Mouse (Mus musculus) midbrain, embryonic 10.5 days (tissue): ENCODE measurements around the gene Tmem144. TPM values are rescaled to one million over a fixed set of nuclear protein-coding genes. Genes with fewer than 3 reads are reported as not detected.

ENCODE experiments used
- DNase-seq: peaks from one replicate; pipeline ENCODE4 v3.0.0-alpha.2; 2017; ENCODE audit warnings: low spot score
- H3K27ac ChIP-seq: fragments of 300-500 bp; sonication (generic); replicated peaks from 2 replicates; pipeline ENCODE4 v1.5.1; 2016; ENCODE audit warnings: mild to moderate bottlenecking
- H3K27me3 ChIP-seq: fragments of 300-500 bp; sonication (generic); 2 replicates; pipeline ENCODE4 v1.6.1; 2016; ENCODE audit warnings: low read depth, mild to moderate bottlenecking; ENCODE audit not compliant: poor library complexity, severe bottlenecking
- H3K36me3 ChIP-seq: fragments of 300-500 bp; sonication (generic); 2 replicates; pipeline ENCODE4 v1.6.1; 2016; ENCODE audit warnings: mild to moderate bottlenecking, moderate library complexity
- H3K4me1 ChIP-seq: fragments of 300-500 bp; sonication (generic); 2 replicates; pipeline ENCODE4 v1.6.1; 2016
- H3K4me3 ChIP-seq: fragments of 300-500 bp; sonication (generic); 2 replicates; pipeline ENCODE4 v1.5.1; 2016; ENCODE audit warnings: mild to moderate bottlenecking, moderate library complexity
- H3K9me3 ChIP-seq: fragments of 300-500 bp; sonication (generic); replicated peaks from 2 replicates; pipeline ENCODE4 v1.6.1; 2016; ENCODE audit warnings: mild to moderate bottlenecking
- WGBS: fragments of 180-500 bp; shearing (Covaris S2); methylation state at CpG from one replicate; pipeline ENCODE4 v1.1.7; 2016; 5-methylcytosine and 5-hydroxymethylcytosine counted together
- polyA plus RNA-seq: library from polyadenylated mRNA; unstranded; fragments of >200 nt; fragmentation: Nextera tagmentation; extraction: Ambion mirVana; gene quantifications from 2 replicates; pipeline ENCODE4 v1.2.1, GENCODE M21; 2016

Tmem144 gene
- 2.6 and 2.7 TPM in 2 replicates for polyA plus RNA-seq

GRCm38 (mm10) chr3:79852654-79853166 lies at the start of gene Tmem144:
Gene Tmem144, minus strand, starts transcription at chr3:79852773.
- H3K4me1 ChIP-seq = peaks cover 10% of the 10 kb centered on the region
- H3K27ac ChIP-seq = no peak within 1 kb of the TSS
- H3K36me3 ChIP-seq = no peaks in the 10 kb centered on the region
- no peak within 1 kb of the TSS for H3K4me3 ChIP-seq
- DNase-seq = peak; percentile 52
- H3K27me3 ChIP-seq = peaks cover 25% of the 10 kb centered on the region
- 28% methylated on average over 8 of the region's 8 CpGs for WGBS
- H3K9me3 ChIP-seq = no peaks in the 10 kb centered on the region

DNA sequence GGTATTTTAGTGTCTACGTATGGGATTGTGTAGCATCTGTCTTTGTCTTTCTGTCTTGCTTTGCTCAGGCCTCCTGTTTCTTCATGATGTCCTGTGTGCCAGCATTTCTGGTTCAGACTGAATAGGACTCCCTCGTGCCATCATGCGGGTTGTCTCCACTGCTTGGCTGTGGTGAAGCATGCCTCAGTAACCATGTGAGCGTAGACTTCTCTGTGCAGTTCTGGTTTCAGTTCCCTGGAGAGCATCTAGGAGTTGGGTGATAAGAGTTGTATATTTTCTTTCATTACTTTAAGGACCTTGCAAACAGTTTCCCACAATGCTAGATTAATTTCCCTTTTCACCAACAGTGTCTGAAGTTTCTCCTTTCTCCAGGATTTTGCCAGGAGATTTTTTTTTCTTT lies 49.2 kb upstream of the Tmem144 start:
- H3K9me3 ChIP-seq = no peaks in the 10 kb centered on the region
- no peaks in the 10 kb centered on the region for H3K4me1 ChIP-seq
- no peak overlapping the region for H3K4me3 ChIP-seq
- DNase-seq = no peak
- WGBS = 96% methylated on average over 4 of the region's 4 CpGs
- no peaks in the 10 kb centered on the region for H3K27me3 ChIP-seq
- no peak overlapping the region for H3K27ac ChIP-seq
- H3K36me3 ChIP-seq = no peaks in the 10 kb centered on the region

DNA sequence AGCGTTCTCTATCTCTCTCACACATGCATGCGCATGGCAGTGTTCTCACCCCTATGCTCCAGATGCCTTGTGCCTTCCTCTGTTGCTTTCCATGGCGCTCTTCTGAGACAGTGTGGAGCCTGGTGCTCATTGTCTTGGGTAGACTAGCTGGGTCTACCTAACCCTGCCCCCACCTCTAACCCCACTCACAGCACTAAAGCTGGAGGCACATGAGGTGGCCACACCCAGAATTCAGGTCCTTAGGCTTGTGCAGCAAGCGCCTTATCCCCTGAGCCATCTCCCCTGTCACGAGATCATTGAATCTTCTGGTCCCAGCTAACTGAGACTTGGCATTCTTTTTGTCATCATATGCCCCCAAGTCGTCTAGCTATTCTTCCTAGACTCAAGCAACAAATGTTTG lies 48.7 kb upstream of the Tmem144 start:
- H3K9me3 ChIP-seq = no peaks in the 10 kb centered on the region
- no peak overlapping the region for H3K4me3 ChIP-seq
- H3K27me3 ChIP-seq = no peaks in the 10 kb centered on the region
- no peaks in the 10 kb centered on the region for H3K4me1 ChIP-seq
- no peaks in the 10 kb centered on the region for H3K36me3 ChIP-seq
- H3K27ac ChIP-seq = no peak overlapping the region
- WGBS = 86% methylated on average over 6 of the region's 6 CpGs
- no peak for DNase-seq

DNA sequence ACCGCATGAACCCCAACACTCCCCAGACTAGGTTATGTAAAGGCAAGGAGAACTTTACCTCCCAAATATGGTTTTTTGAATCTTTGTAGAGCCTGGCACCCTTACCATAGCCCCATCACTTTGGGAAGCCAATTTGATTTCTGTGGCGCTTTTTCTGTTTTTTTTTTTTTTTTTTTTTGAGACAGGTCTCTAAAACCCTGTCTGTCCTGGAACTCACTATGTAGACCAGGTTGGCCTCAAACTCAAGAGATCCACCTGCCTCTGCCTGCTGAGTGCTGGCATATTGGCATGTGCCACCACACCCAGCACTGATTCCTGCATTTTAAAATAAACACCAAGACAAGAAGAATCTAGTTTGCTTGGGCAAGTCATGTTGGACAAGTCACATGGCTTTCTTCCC lies 47.9 kb upstream of the Tmem144 start:
- WGBS = 98% methylated on average over 2 of the region's 2 CpGs
- no peaks in the 10 kb centered on the region for H3K4me1 ChIP-seq
- H3K27me3 ChIP-seq = no peaks in the 10 kb centered on the region
- no peak overlapping the region for H3K4me3 ChIP-seq
- no peak for DNase-seq
- H3K27ac ChIP-seq = no peak overlapping the region
- H3K9me3 ChIP-seq = no peaks in the 10 kb centered on the region
- no peaks in the 10 kb centered on the region for H3K36me3 ChIP-seq

DNA sequence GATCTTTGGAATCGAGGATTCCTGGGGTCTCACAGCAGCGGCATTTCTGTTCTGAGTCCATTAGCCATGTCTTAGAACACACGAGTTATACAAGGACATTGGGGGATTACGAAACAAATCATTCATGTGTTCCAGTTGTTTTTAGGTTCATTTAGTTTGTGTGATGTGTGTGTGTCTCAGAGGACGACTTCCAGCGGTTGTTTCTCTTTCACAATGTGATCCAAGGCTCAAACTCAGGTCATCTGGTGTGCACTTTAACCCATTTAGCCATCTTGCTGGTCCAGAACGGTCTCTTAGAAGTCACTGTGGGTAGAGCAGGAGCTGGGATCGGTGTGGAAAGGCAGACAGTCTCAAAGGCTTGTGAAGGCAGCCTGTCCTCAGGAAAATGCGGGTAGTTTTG lies 47.3 kb upstream of the Tmem144 start:
- DNase-seq = no peak
- no peak overlapping the region for H3K4me3 ChIP-seq
- no peaks in the 10 kb centered on the region for H3K9me3 ChIP-seq
- WGBS = 89% methylated on average over 9 of the region's 9 CpGs
- H3K36me3 ChIP-seq = no peaks in the 10 kb centered on the region
- H3K27ac ChIP-seq = no peak overlapping the region
- H3K4me1 ChIP-seq = no peaks in the 10 kb centered on the region
- no peaks in the 10 kb centered on the region for H3K27me3 ChIP-seq

GRCm38 (mm10) chr3:79898514-79898913 lies 45.9 kb upstream of the Tmem144 start:
- no peaks in the 10 kb centered on the region for H3K27me3 ChIP-seq
- DNase-seq = no peak
- no peaks in the 10 kb centered on the region for H3K36me3 ChIP-seq
- no peak overlapping the region for H3K4me3 ChIP-seq
- no peaks in the 10 kb centered on the region for H3K9me3 ChIP-seq
- no peak overlapping the region for H3K27ac ChIP-seq
- H3K4me1 ChIP-seq = no peaks in the 10 kb centered on the region

DNA sequence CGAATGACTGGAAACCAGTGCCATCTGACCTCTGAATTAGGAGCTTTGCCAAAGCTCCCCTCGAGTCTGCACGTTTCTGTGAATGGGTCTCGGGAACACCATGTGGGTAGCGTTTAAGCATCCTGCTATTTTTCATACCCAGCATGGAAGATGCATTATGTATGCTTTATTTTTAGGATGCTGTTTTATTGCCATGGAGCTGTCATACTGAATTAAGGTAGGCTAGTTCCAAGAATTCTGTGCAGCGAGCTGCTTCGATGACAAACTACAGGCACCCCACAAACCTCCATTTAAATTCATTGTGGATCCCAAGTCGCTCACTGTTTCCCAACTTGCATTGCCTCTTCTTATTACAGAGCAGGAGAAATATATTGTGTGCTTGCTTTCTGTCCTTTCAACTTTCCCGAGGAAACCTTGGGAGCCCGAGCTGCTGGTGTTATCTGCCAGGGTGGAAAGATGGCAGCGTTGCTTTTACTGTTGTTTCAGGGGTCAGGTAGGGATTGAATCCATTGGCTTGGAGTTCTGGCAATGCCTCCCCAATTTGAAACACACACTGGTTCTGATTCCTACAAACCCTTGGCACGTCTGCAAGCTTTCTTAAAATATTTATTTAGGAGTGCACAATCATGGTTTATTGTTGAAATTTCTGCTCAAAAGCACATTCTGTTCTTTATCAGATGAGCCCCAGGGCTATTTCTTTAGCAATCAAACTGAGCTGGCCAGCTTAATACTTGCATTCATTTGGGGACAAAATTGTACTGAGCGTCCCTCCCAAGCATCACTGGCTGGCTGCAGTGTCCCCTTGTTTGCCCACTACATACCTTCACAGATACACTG lies 45.2 kb upstream of the Tmem144 start:
- no peaks in the 10 kb centered on the region for H3K36me3 ChIP-seq
- H3K27me3 ChIP-seq = no peaks in the 10 kb centered on the region
- H3K27ac ChIP-seq = no peak overlapping the region
- no peaks in the 10 kb centered on the region for H3K4me1 ChIP-seq
- no peaks in the 10 kb centered on the region for H3K9me3 ChIP-seq
- DNase-seq = no peak
- WGBS = 86% methylated on average over 13 of the region's 13 CpGs
- no peak overlapping the region for H3K4me3 ChIP-seq

DNA sequence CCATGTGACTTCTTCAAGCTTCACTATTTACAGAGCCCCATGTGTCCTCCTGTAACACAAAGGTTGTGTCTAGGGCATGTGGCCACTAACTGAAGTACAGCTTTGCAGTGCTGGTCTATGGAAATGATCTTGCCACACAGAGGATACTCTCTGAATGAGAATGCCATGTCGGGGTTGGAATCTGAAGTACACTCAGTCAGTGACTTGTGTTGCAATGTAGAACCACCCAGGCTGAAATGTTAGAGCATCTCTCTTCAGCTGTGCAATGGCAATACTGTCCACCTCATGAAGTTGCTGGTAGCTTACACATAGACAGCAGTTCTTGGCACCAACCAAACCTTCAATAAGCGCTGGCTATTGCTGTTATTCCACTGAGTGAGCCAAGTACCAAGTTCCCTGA lies 35.4 kb upstream of the Tmem144 start:
- Histone ChIP-seq H3K4me1 (peaks cover 13% of the 10 kb centered on the region), H3K27ac (no peak overlapping the region), H3K9me3 (no peaks in the 10 kb centered on the region), H3K36me3 (no peaks in the 10 kb centered on the region), H3K4me3 (no peak overlapping the region), H3K27me3 (no peaks in the 10 kb centered on the region)
- WGBS = 81% methylated on average over 2 of the region's 2 CpGs
- DNase-seq = no peak

DNA sequence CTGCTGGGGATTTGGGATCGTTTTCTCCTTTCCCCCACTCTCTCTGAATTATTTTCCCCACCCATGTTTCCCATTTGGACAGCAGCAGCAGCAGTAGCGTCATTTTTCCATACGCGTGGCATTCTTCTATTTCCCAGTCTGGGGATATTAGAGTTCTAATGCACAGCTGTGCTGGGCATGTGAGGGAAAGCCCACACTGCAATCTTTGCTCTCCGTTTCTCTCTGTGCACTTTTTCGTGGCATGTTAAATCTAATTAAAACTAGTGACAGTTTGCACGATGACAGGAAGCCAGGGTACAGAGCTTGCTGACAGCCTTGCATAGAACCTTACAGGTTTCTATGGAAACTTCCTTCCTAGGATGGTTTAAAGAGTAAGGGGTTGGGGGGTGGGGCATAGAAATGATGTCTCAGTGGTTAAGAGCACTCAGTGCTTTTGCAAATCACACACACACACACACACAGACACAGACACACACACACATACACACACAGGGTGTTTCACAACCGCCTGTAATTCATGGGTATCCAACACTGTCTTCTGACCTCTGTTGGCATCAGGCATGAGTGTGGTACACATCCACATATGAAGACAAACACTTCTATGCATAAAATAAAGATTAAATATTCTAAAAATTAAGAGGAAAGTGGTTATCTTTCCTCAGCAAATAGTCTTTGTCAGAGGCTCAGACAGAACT lies 34.7 kb upstream of the Tmem144 start:
- Histone ChIP-seq H3K27ac (no peak overlapping the region), H3K27me3 (no peaks in the 10 kb centered on the region), H3K4me3 (no peak overlapping the region), H3K9me3 (no peaks in the 10 kb centered on the region), H3K4me1 (peaks cover 13% of the 10 kb centered on the region), H3K36me3 (no peaks in the 10 kb centered on the region)
- DNase-seq = no peak
- WGBS = 85% methylated on average over 8 of the region's 8 CpGs

GRCm38 (mm10) chr3:79886357-79887091 lies 34.0 kb upstream of the Tmem144 start:
- no peak for DNase-seq
- H3K36me3 ChIP-seq = no peaks in the 10 kb centered on the region
- no peaks in the 10 kb centered on the region for H3K9me3 ChIP-seq
- no peak overlapping the region for H3K27ac ChIP-seq
- H3K4me1 ChIP-seq = peaks cover 13% of the 10 kb centered on the region
- no peak overlapping the region for H3K4me3 ChIP-seq
- 90% methylated on average over 23 of the region's 23 CpGs for WGBS
- no peaks in the 10 kb centered on the region for H3K27me3 ChIP-seq

DNA sequence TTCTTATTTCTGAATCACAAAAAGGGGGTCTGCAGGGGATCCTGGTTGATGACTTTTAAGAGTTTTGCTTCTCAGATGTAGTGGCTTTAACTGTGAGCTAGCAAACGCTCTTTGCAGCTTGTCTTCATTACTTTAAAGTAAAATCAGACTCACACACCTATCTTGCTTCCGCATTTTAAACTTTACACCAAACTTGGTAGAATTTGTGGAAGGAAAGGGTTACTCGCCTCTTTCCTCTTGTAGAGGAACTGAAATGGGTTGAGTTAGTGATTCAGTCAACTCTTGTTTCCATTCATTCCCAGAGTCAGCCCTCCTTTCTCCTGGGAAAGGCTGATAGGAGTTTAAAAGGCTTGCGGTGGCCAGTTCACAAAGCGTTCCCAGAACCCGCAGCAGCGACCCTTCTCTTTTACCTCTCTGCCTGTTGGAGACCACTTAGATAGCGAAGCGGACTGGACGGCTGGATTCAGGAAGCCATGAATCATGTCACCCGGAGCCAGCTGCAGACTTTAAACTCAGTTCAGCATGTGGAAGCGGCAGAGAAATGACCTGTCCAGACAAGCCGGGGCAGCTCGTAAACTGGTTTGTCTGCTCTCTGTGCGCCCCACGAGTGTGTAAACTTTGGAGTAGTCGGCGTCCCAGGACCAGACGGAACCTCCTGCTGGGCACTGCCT lies 33.2 kb upstream of the Tmem144 start:
- DNase-seq = no peak
- Histone ChIP-seq H3K4me1 (peaks cover 13% of the 10 kb centered on the region), H3K36me3 (no peaks in the 10 kb centered on the region), H3K9me3 (no peaks in the 10 kb centered on the region), H3K4me3 (no peak overlapping the region), H3K27me3 (no peaks in the 10 kb centered on the region), H3K27ac (no peak overlapping the region; the same call in 1 of the 2 replicates)
- 78% methylated on average over 19 of the region's 19 CpGs for WGBS

DNA sequence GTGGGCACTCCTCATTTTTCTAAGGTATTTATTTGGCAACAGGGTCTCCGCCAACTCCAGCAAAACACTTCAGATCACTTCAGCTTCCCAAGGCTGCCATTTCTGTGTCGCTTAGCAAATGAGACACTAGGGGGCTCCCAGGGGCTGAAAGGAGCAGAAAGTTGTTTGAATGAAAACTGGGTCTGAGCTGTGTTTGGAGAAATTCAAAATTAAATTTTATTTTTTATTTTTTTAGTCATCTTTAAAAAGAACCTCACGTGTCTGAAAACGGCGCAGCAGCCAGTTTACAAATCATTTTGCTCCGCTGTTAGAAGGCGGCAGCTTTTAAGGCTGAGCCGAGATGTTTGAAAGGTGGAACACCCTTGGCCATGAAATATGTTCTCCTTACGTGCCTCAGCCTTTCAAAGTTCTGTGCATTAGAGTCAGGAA lies 32.2 kb upstream of the Tmem144 start:
- DNase-seq = peak; percentile 45
- H3K27me3 ChIP-seq = no peaks in the 10 kb centered on the region
- no peaks in the 10 kb centered on the region for H3K36me3 ChIP-seq
- whole genome bisulfite sequencing = 54% methylated on average over 9 of the region's 9 CpGs
- H3K4me1 ChIP-seq = peaks cover 13% of the 10 kb centered on the region
- no peak overlapping the region for H3K4me3 ChIP-seq
- no peak overlapping the region for H3K27ac ChIP-seq
- H3K9me3 ChIP-seq = no peaks in the 10 kb centered on the region
